Mouse (Mus musculus): Measurements from ENCODE around the gene Ndufs6. TPM values are rescaled to one million over a fixed set of nuclear protein-coding genes. Genes with fewer than 3 reads are reported as not detected.

Gene Ndufs6
- total and polyA plus RNA-seq, 3 experiments = 266 to 276 TPM; not detected in 1

GRCm38 (mm10) chr13:73352491-73352890 is 24.1 kb upstream of the Ndufs6 start:
- no peaks in the 10 kb centered on the region for H3K9me3 ChIP-seq (replicated peaks; ENCODE audit: insufficient read depth, low read length)
- TF ChIP-seq MYB (IDR thresholded peaks at IDR 0.05; ENCODE audit: low read depth, low read length) = no peak
- TF ChIP-seq TAL1 (IDR thresholded peaks at IDR 0.05; ENCODE audit: low read length) = no peak
- TF ChIP-seq TCF12 (IDR thresholded peaks at IDR 0.05; ENCODE audit: low read depth, low read length) = no peak
- TF ChIP-seq ZC3H11A (IDR thresholded peaks at IDR 0.05; ENCODE audit: low read depth, low read length) = no peak
- no peak for TF ChIP-seq USF1 (IDR thresholded peaks at IDR 0.05; ENCODE audit: low read depth, low read length)
- no peak for TF ChIP-seq CHD1 (IDR thresholded peaks at IDR 0.05; ENCODE audit: low read depth, low read length)
- no peak for TF ChIP-seq RCOR1 (IDR thresholded peaks at IDR 0.05; ENCODE audit: low read depth, low read length)
- TF ChIP-seq CHD2 (IDR thresholded peaks at IDR 0.05; ENCODE audit: low read length) = no peak
- no peak for TF ChIP-seq POLR2AphosphoS2 (IDR thresholded peaks at IDR 0.05; ENCODE audit: low read length)
- no peak for TF ChIP-seq ZKSCAN1 (IDR thresholded peaks at IDR 0.05; ENCODE audit: low read depth, low read length)
- TF ChIP-seq USF2 (IDR thresholded peaks at IDR 0.05; ENCODE audit: borderline replicate concordance in 1 of 2, insufficient read depth in 1 of 2, low read depth in 1 of 2, low read length in 2 of 2) = no peak
- TF ChIP-seq BHLHE40 (IDR thresholded peaks at IDR 0.05; ENCODE audit: borderline replicate concordance, low read depth, low read length) = no peak
- TF ChIP-seq SMC3 (IDR thresholded peaks at IDR 0.05; ENCODE audit: low read depth, low read length) = no peak
- TF ChIP-seq POLR2AphosphoS5 (IDR thresholded peaks at IDR 0.05; ENCODE audit: borderline replicate concordance, low read depth, low read length) = no peak
- TF ChIP-seq SIN3A (IDR thresholded peaks at IDR 0.05; ENCODE audit: low read length) = no peak
- TF ChIP-seq EP300 (IDR thresholded peaks at IDR 0.05; ENCODE audit: low read depth in 1 of 2, low read length in 2 of 2) = no peak
- no peak for TF ChIP-seq ELF1 (IDR thresholded peaks at IDR 0.05; ENCODE audit: low read depth, low read length)
- TF ChIP-seq CTCF (IDR thresholded peaks at IDR 0.05 in 2 of 3, conservative IDR thresholded peaks at IDR 0.05 in 1 of 3; ENCODE audit: control insufficient read depth in 1 of 3, insufficient read depth in 1 of 3, low read depth in 2 of 3, low read length in 3 of 3, poor library complexity in 1 of 3, severe bottlenecking in 1 of 3) = no peak
- no peak for TF ChIP-seq MYC (IDR thresholded peaks at IDR 0.05; ENCODE audit: low read depth, low read length)
- TF ChIP-seq MAFK (IDR thresholded peaks at IDR 0.05; ENCODE audit: borderline replicate concordance, low read depth, low read length) = no peak
- no peaks in the 10 kb centered on the region for H3K79me2 ChIP-seq (ENCODE audit: control insufficient read depth, insufficient read depth, low read length, poor library complexity)

GRCm38 (mm10) chr13:73351910-73352309 is 23.6 kb upstream of the Ndufs6 start:
- H3K79me2 ChIP-seq (ENCODE audit: control insufficient read depth, insufficient read depth, low read length, poor library complexity) = no peaks in the 10 kb centered on the region
- no peak overlapping the region for H3K9ac ChIP-seq (ENCODE audit: control insufficient read depth, low read depth, low read length, poor library complexity, severe bottlenecking)
- TF ChIP-seq TAL1 (IDR thresholded peaks at IDR 0.05; ENCODE audit: low read length) = no peak
- no peak for TF ChIP-seq POLR2AphosphoS2 (IDR thresholded peaks at IDR 0.05; ENCODE audit: low read length)
- no peak for TF ChIP-seq NELFE (IDR thresholded peaks at IDR 0.05; ENCODE audit: low read depth, low read length)
- no peak for TF ChIP-seq POLR2A (IDR thresholded peaks at IDR 0.05; ENCODE audit: control insufficient read depth in 1 of 2, insufficient read depth in 1 of 2, low read depth in 1 of 2, low read length in 2 of 2, poor library complexity in 1 of 2)
- TF ChIP-seq SIN3A (IDR thresholded peaks at IDR 0.05; ENCODE audit: low read length) = no peak
- TF ChIP-seq ZMIZ1 (IDR thresholded peaks at IDR 0.05; ENCODE audit: low read depth, low read length) = no peak
- TF ChIP-seq POLR2AphosphoS5 (IDR thresholded peaks at IDR 0.05; ENCODE audit: borderline replicate concordance, low read depth, low read length) = no peak
- TF ChIP-seq JUND (IDR thresholded peaks at IDR 0.05; ENCODE audit: low read depth, low read length) = no peak
- TF ChIP-seq MYB (IDR thresholded peaks at IDR 0.05; ENCODE audit: low read depth, low read length) = no peak
- H3K27ac ChIP-seq (ENCODE audit: control insufficient read depth, low read depth, low read length) = no peak overlapping the region
- H3K9me3 ChIP-seq (replicated peaks; ENCODE audit: insufficient read depth, low read length) = no peaks in the 10 kb centered on the region
- H3K36me3 ChIP-seq (ENCODE audit: control insufficient read depth in 1 of 2, insufficient read depth in 2 of 2, low read length in 2 of 2) = no peaks in the 10 kb centered on the region
- no peak for DNase-seq (ENCODE audit: low read depth, low spot score)
- no peaks in the 10 kb centered on the region; a peak in 1 of 4 replicates for H3K27me3 ChIP-seq (ENCODE audit: control insufficient read depth in 1 of 2, insufficient read depth in 2 of 2, low read length in 2 of 2)
- peaks cover 0 to 14% of the 10 kb centered on the region in 2 experiments; a peak in 2 of 4 replicates for H3K4me1 ChIP-seq (ENCODE audit: control insufficient read depth in 1 of 2, insufficient read depth in 2 of 2, low read length in 2 of 2)
- H3K4me3 ChIP-seq (ENCODE audit: control insufficient read depth in 1 of 2, insufficient read depth in 1 of 2, low read depth in 2 of 2, low read length in 2 of 2) = no peak overlapping the region

More at GRCm38 (mm10) chr13:73352491-73352890, 24.1 kb upstream of the Ndufs6 start:
- H3K4me1 ChIP-seq (ENCODE audit: control insufficient read depth in 1 of 2, insufficient read depth in 2 of 2, low read length in 2 of 2) = peaks cover 0 to 14% of the 10 kb centered on the region in 2 experiments; a peak in 2 of 4 replicates
- H3K9ac ChIP-seq (ENCODE audit: control insufficient read depth, low read depth, low read length, poor library complexity, severe bottlenecking) = no peak overlapping the region
- H3K27me3 ChIP-seq (ENCODE audit: control insufficient read depth in 1 of 2, insufficient read depth in 2 of 2, low read length in 2 of 2) = no peaks in the 10 kb centered on the region; a peak in 1 of 4 replicates
- H3K36me3 ChIP-seq (ENCODE audit: control insufficient read depth in 1 of 2, insufficient read depth in 2 of 2, low read length in 2 of 2) = no peaks in the 10 kb centered on the region
- H3K4me3 ChIP-seq (ENCODE audit: control insufficient read depth in 1 of 2, insufficient read depth in 1 of 2, low read depth in 2 of 2, low read length in 2 of 2) = no peak overlapping the region
- DNase-seq (ENCODE audit: low read depth, low spot score) = no peak
- H3K27ac ChIP-seq (ENCODE audit: control insufficient read depth, low read depth, low read length) = no peak overlapping the region
